Mouse (Mus musculus): ENCODE measurements around the gene Chrm3. TPM values are rescaled to one million over a fixed set of nuclear protein-coding genes. Genes with fewer than 3 reads are reported as not detected.

Gene Chrm3
- total RNA-seq, 2 experiments from 2014 or later, result 0.57 to 0.66 TPM

DNA sequence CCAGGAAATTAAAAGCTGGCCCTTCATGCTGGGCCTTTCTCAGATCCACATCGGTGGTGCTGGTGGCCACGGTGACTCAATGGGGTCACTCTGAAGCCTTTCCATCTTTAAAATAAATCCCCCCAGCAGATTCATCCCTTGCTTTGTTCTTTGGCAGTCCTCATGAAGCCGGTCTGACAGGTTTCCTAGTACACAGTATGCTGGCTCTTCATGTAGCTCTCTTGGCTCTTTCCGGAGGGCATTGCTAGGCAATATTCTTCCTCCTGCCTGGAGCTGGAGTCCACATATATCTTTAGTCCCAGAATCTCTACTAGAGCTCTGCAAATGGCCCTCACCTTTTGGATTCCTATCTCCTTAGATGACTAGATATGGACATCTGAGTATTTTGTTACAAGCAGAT, 269.9 kb downstream of the Chrm3 start:
- DNase-seq, result no peak
- intact Hi-C loops (cut with DNase I; ENCODE audit: low total_unique reads), result no loop called here

- no peak for DNase-seq
- intact Hi-C loops (cut with DNase I; ENCODE audit: low total_unique reads), result no loop called here
Measured at GRCm38 (mm10) chr13:10086336-10086735, 274.3 kb downstream of the Chrm3 start.

- no peak for DNase-seq
- intact Hi-C loops (cut with DNase I; ENCODE audit: low total_unique reads), result no loop called here
Measured at GRCm38 (mm10) chr13:10081896-10082426, 278.7 kb downstream of the Chrm3 start.

GRCm38 (mm10) chr13:10071165-10071564, 289.5 kb downstream of the Chrm3 start:
- DNase-seq, result peak; percentile 6

DNA sequence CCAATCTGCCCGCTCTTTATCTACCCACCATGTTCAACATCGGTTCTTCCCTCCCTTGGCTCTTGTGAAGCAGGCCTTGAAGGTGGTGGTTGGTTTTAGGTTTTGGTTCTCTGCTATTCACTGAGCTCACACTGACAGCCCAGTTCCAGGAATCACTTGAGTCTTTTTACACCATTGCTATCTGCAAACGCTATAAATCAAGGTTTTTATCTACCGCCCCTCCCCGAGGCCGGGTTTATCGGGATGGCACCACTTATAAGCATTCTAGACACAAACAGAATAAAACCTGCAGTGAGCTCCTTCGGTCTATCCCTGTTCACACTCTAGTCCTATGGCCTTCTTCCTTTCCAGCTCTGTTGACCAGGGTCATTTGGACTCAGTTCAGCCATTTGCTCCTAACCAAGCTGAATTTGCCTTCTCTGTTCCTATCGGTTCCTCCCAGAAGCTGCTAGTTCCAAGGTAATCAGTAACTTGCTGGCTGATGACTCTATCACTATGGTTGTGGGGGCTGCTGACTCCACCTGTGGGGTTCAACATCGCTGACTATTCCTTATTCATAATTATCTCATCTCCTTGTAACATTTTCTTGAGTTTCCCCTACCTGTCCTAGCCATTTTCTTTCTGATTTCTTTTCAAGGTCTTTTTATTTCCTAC, 291.6 kb downstream of the Chrm3 start:
- intact Hi-C loops (cut with DNase I; ENCODE audit: low total_unique reads), result no loop called here
- no peak for DNase-seq

More at GRCm38 (mm10) chr13:10071165-10071564, 289.5 kb downstream of the Chrm3 start:
- intact Hi-C loops (cut with DNase I; ENCODE audit: low total_unique reads), result no loop called here

DNA sequence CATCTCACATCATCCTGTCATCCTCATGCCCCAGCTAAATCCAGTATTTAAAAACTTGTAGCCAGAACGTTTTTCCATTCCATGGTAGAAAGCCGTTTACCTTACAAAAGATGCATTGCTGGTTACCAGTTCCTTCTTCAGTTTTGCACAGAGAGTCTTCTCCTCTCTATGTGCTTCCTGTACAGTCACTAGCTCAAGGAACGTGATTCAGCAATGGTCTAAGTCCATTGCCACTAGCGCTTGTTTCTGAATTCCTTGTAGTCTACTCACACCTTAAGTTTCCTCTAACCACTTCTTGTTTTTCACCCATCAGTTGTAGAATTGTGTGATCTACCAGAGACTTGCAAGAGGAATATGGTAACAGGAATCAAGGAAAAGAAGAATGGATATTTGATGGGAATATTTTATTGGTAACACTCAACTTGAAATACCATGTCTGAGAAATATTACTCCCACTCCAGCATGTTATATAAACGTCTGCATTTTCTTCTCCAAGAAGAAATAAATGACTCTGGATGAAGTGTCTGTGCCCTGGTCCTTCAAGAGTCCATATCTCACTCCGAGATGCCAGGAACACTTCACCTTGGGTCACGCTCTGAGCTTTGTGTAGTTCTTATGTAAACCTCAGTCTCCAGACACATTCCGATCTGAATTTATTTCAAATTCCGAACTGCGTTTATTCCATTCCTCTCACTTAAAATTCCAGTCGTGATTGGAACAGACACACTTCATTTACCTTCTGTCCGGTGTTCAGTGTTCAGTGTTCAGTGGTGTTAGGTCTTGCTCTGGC, 293.6 kb downstream of the Chrm3 start:
- intact Hi-C loops (cut with DNase I; ENCODE audit: low total_unique reads), result no loop called here
- DNase-seq, result no peak

GRCm38 (mm10) chr13:10065776-10066175, 294.9 kb downstream of the Chrm3 start:
- intact Hi-C loops (cut with DNase I; ENCODE audit: low total_unique reads), result no loop called here

DNA sequence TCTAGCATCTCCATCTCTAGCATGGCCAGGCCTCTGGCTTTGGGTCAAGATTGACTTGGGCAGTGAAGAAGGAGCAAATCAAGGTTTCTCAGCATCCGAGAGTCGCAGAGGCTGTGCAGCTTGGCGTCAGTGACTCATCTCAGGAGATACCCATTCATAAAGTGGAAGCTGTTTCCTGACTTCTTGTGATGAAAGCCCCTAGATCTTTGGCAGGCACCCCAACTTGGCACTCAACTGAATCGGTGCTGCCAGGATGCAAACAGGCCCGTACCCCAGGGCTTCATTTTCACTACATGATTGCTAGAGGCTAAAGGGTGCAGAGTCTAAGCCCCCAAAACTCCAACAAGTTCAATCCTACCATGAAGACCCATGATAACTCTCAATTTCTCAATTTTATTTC, 298.0 kb downstream of the Chrm3 start:
- intact Hi-C loops (cut with DNase I; ENCODE audit: low total_unique reads), result no loop called here
- DNase-seq, result no peak

More at GRCm38 (mm10) chr13:10065776-10066175, 294.9 kb downstream of the Chrm3 start:
- no peak for DNase-seq

DNA sequence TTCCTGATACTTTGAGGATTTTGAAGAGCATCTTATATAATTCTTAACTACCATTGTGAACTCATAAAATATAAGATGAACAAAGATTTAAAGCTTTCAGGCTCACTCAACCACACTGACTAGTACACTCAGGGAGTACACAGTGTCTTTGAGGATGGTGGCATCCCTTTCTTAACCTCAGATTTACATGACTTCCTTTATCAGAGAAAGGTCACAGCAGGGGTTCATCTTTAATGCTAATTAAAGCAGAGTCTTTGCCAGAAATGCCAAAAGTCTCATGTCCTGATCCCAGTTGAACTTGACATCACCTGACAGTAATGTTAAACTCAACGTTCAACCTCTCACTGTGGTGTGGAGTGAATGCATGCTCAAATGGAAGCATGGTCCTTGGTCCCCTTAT, 301.7 kb downstream of the Chrm3 start:
- DNase-seq, result no peak
- intact Hi-C loops (cut with DNase I; ENCODE audit: low total_unique reads), result no loop called here

- intact Hi-C loops (cut with DNase I; ENCODE audit: low total_unique reads), result no loop called here
Measured at GRCm38 (mm10) chr13:10057644-10058198, 302.9 kb downstream of the Chrm3 start.

DNA sequence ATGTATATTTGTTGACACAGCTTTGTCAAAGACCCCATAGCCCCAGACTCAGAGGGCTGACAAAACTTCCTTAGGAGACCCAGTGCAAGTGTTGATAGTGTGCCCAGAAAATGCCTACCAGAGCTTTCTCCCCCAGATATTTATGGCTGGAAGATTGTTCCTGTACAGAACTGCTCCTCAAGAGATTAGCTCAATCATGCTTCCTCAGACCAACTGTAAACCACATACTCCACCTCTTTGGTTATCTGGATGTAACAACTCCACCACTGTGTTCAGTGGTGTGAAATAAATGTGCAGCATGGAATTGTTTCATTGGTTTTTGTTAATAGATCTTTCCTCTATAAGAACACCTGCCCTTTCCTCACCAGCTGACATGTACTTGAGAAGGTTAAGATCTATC, 306.6 kb downstream of the Chrm3 start:
- no peak for DNase-seq
- intact Hi-C loops (cut with DNase I; ENCODE audit: low total_unique reads), result no loop called here

More at GRCm38 (mm10) chr13:10057644-10058198, 302.9 kb downstream of the Chrm3 start:
- no peak for DNase-seq

DNA sequence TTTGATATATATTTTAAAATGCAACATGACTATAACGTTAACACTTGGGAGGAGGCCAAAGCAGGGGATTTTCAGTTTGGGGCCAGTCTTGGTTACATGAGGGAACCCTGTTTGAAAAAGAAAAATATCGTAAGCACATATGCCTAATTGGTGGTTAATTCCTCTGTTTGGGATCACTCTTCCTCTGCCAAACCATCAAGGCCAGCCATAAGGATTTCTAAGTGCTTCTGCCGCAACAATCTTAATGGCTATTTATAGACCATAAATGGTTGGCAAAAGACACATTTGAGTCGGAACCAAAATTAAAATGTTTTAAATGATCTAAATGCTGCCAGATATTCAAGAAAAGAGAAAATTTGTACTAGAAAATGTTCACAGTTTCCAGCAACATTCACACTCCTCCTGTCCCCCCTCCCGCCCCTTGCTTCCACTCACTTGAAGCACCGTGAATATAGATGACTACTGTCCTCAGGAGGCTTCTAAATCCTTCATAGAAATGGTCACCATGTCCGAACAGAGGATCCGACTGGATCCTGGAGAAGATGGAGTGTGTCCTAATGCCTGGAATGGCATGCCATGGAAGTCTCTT, 307.3 kb downstream of the Chrm3 start:
- intact Hi-C loops (cut with DNase I; ENCODE audit: low total_unique reads), result no loop called here
- DNase-seq, result no peak

DNA sequence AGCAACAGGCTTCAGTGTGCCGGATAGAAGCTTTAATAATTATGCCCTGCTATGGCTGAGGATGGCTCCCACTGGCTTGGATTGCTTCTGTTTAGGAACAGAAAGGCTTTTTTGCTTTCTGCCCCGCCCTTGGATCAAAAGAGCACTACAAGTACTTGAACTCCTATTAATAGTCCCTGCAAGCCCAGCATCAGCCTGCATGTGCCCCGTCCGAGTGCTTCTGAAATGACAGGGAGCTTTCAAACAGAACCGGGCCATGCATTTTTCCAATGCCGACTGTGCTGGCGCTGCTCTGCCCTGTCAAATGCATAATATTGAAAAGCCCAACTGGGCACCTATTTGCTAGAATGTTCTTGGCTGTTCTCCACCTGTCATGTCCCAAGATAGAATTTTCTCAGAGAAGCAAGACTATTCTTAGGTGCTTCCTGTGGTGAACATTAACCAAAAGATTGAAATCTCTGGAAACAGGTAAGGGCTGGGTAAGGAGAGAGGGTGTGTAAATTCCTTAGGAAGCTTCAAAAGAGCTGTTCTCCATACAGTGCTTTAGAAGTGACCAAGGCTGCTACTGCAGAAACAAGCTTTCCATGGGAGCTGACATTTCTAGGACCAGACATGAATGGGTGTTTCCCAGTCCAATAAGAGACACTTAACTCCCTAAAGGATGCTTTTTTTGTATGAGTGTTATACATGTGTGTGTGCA, 314.8 kb downstream of the Chrm3 start:
- intact Hi-C loops (cut with DNase I; ENCODE audit: low total_unique reads), result no loop called here
- DNase-seq, result no peak

DNA sequence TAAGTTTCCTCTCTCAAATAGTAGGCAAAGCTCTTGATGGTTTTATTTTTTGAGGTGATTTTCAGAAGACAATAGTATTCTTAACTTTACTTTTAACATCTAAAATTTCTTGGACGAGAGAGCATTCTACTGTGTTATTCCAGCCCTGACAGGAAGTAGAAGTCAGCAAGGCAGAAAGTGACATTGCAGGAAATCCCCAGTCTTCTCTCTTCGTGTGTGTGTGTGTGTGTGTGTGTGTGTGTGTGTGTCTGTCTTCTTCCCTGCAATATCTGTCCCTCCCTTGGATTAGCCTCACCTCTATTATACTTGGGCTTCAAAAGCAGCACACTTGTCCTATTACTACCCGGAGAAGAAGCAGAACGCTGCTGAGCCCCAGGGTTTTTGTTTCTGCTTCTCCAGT, 316.6 kb downstream of the Chrm3 start:
- intact Hi-C loops (cut with DNase I; ENCODE audit: low total_unique reads), result no loop called here
- no peak for DNase-seq

- intact Hi-C loops (cut with DNase I; ENCODE audit: low total_unique reads), result no loop called here
- DNase-seq, result no peak
Measured at GRCm38 (mm10) chr13:10033570-10034399, 326.9 kb downstream of the Chrm3 start.

DNA sequence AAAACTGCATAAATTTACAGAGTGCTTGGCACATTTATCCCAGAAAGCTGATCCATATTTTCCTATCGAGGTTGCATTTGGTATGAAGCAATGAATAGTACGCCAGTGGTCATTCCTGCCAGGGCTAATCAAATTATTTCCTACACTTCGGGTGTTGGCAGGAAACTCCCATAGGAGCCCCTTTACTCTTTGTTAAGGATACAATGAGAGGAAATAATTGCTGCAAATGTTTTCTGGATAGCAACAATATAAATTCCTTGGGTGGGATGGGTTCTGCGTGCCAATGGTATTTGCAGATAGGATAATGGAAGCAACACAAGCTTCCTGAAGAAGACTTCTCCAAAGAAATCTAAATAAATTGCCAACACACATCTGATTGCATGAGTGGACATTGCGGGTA, 329.1 kb downstream of the Chrm3 start:
- intact Hi-C loops (cut with DNase I; ENCODE audit: low total_unique reads), result no loop called here
- no peak for DNase-seq

DNA sequence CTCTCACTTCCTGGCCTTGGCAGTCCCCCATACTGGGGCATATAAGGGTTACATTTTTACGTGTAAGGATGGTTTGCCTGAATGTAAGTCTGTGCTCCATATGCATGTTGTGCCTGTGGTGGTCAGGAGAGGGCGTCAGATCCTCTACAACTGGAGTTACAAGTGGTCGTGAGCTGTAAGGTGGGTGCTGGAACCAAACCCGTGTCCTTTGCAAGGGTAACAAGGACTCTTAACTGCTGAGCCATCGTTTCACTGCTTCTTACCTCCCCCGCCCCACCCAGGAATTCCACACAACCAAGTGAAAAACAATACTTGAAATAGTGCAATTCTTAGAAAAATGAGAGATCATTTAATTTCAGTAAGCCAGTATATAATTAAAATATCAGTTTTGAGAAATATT, 330.7 kb downstream of the Chrm3 start:
- DNase-seq, result no peak
- intact Hi-C loops (cut with DNase I; ENCODE audit: low total_unique reads), result no loop called here

DNA sequence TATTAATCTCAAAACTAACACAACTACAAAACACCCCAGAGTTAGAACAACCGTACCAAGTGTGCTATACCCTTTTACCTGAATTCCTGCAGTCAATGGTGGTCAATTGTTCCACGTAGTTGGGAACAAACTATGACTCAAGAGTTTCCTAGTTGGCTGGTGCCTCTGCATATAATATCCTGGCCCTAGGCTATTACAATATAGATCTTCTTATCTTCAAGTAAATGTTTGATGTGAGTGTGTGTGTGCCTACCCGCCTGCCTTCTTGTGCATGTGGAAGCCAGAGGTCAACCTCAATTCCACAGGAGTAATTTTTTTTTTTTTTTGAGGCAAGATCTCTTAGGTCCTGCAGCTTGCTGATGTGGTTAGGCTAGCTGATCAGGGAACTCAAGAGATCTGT, 335.5 kb downstream of the Chrm3 start:
- DNase-seq, result no peak
- intact Hi-C loops (cut with DNase I; ENCODE audit: low total_unique reads), result no loop called here

DNA sequence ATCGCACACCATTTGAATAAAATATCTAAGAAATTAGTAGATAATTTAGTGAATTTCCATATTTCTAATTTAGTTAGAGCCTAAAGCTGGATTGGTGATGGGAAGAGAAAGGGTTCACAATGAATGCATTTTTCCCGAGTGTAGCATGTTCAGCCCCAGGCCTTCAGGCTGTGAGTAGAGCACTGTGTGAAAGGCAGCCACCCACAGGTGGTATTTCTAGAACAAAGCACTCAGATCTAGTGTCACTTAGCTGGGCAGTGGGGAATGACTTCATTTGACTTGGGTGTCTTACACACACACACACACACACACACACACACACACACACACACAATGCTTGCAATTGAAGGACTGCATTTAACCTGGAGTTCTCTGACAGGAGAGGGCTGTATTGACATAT, 337.5 kb downstream of the Chrm3 start:
- intact Hi-C loops (cut with DNase I; ENCODE audit: low total_unique reads), result no loop called here
- no peak for DNase-seq
